Mouse (Mus musculus) B cell, adult (primary cell): ENCODE data around the gene G3bp2. TPM values are rescaled to one million over a fixed set of nuclear protein-coding genes. Genes with fewer than 3 reads are reported as not detected.

ENCODE experiments used
- total RNA-seq: library from RNA; stranded (reverse); gene quantifications from 4 replicates; pipeline ENCODE4 v1.2.4, GENCODE M21; 2023; ENCODE audit not compliant: inconsistent age

G3bp2 gene
- total RNA-seq = 106 to 116 TPM (median 107 TPM) in 4 replicates

DNA sequence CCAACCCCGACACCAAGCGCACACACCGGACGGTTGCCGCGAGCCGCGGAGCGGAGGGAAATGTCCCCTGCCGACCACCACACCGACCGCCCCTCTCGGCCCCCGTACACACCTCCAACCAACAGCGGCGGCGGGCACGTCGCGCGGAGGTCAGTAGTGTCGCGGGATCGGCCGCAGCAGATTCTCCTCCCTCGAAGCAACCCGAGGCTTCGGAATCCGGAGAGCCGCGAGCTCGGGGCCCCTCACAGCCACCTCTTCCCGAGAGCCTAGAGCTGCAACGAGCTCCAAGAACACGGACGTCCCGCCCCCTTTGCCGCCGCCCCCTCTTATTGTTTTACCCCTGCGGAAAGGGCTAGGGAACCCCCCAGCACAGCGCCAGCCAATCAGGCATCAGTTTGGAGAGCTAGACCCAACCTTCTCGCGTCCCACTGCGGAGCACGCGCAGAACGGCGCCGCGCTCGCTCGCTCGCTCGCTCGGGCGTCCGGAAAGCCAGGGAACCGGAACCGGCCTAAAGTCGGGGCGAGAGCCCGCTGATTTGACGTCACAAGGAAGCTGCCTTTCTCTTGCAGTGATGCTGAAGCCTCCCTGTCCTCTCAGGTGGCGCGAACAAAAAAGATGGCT is at the start of gene G3bp2:
G3bp2 (minus strand) TSS at position 303 of the 622 bp plus-strand sequence.

GRCm38 (mm10) chr5:92043783-92044182 is 39.7 kb downstream of the G3bp2 start, which contains the start of gene Cdkl2:
TSS of gene Cdkl2 (minus strand) at chr5:92043883.

Other genes starting within 250 kb of the G3bp2 start
- gene Rchy1, start 120.7 kb downstream of the G3bp2 start, total RNA-seq = 127 to 143 TPM (median 141 TPM) in 4 replicates
- 1.4 to 4.0 TPM (median 2.3 TPM) in 4 replicates for gene Odaph, start 96.2 kb downstream of the G3bp2 start, total RNA-seq
- gene Cdkl2, start 39.8 kb downstream of the G3bp2 start, total RNA-seq = 0.64 to 1.0 TPM (median 0.85 TPM) in 4 replicates
- 63.1 to 69.4 TPM (median 64.3 TPM) in 4 replicates for gene Uso1, start 54.2 kb upstream of the G3bp2 start, total RNA-seq
- gene U90926, start 131.7 kb upstream of the G3bp2 start, total RNA-seq = not detected in 4 replicates
- gene Ppef2, start 172.6 kb upstream of the G3bp2 start, total RNA-seq = 0.48 to 0.99 TPM (median 0.70 TPM) in 4 replicates
- 32.3 to 43.0 TPM (median 36.6 TPM) in 4 replicates for gene Naaa, start 194.5 kb upstream of the G3bp2 start, total RNA-seq
- gene Sdad1, start 226.8 kb upstream of the G3bp2 start, total RNA-seq = 97.9 to 108 TPM (median 105 TPM) in 4 replicates
- gene Cxcl9, start 244.4 kb upstream of the G3bp2 start, total RNA-seq = 0.35 to 0.66 TPM (median 0.39 TPM) in 3 of 4 replicates, not detected in the other
- 0.86 to 1.8 TPM in 2 of 4 replicates, not detected in the others for gene Art3, start 248.1 kb upstream of the G3bp2 start, total RNA-seq